Mouse (Mus musculus) retina, postnatal 7 days (tissue): ENCODE results near the gene Vmn1r23.
"Not testable (repeated sequence)": the region's sequence is repeated elsewhere in the genome, so short reads cannot be mapped to it uniquely, and the experiment has no call there.

Source experiments
- DNase-seq: peaks from one replicate; pipeline ENCODE4 v3.0.0-alpha.2; 2012; ENCODE audit warnings: low read depth, low spot score

Gene Vmn1r23

DNA sequence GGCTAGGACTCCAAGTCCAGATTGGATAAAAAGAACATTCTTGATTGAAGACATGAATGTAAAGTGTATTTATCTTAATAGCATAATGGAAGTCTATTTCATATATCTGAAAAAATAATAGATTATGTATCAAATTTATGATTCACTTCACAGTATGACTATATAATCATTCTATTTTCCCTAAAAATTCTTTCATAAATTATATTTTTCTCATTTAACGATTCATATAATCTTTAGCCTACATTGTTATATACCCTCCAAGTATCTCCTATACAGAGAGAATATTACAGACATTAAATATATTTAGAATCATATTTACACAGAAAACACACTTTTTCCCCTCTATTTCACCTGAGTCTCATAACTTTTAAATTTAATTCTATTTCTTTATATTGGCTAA, at the start of gene Vmn1r23:
Gene Vmn1r23, minus strand, starts transcription at position 101 of the 400 bp plus-strand sequence.
- DNase-seq: no peak

DNA sequence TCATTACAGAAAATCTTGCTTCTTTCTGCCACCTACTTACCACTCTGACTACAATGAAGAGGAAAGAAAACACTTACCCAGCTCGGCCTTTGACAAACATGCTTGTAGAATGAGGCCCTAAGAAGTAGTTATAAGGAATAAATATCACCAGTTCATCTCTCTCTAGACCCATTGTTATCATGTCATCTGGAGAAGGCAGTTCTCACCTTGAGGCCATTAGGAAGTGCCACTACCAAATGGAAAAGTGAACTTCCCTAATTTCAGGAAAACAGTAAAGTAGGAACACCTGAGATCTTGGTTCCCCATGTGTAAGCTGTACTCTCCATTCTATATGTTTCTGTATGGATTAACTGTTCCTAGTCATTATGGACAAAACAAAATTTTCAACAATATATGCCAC, 34.8 kb upstream of the Vmn1r23 start, which contains the start of gene Vmn1r24:
Gene Vmn1r24, minus strand, starts transcription at position 101 of the 400 bp plus-strand sequence.
- not testable (repeated sequence) for DNase-seq

DNA sequence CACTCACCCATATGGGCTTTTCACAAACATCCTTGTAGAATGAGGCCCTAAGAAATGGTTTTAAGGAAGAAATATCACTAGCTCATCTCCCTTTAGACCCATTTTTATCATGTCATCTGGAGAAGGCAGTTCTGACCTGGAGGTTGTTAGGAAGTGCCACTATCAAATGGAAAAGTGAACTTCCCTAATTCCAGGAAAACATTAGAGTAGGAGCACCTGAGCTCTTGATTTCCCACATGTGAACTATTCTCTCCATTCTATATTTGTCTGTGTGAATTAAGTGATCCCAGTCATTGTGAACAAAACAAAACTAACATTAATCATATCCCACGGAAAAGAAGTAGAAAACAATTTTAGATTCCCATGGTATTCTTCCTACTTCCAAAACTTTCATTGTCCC, 18.7 kb downstream of the Vmn1r23 start, which contains the start of gene Vmn1r22:
Gene Vmn1r22, minus strand, starts transcription at position 101 of the 400 bp plus-strand sequence.
- no peak for DNase-seq
